Mouse (Mus musculus) MEL (cell line): ENCODE measurements at regions not wholly inside any gene's neighbourhood (a gene's known extent, or its start where the extent isn't known, plus 50 kb on each side); places are given as distances from the start of the nearest gene placed in this dataset.

Experiments
- CTCF ChIP-seq, 3 experiments: IDR thresholded peaks in 2 of 3; conservative IDR thresholded peaks in 1 of 3; 2 replicates each; pipeline ENCODE4 v1.5.1; 2011 to 2012; ENCODE audit warnings: low read length in 3 of 3, low read depth in 2 of 3, mild to moderate bottlenecking in 2 of 3, improper control_type of control experiment in 1 of 3, inconsistent platforms in 1 of 3, mixed read lengths in 1 of 3, moderate library complexity in 1 of 3; ENCODE audit not compliant: control insufficient read depth in 1 of 3, insufficient read depth in 1 of 3, poor library complexity in 1 of 3, severe bottlenecking in 1 of 3
- POLR2A ChIP-seq, 2 experiments: IDR thresholded peaks; 2 replicates each; pipeline ENCODE4 v1.6.1; 2011 to 2012; ENCODE audit warnings: low read length in 2 of 2, mild to moderate bottlenecking in 2 of 2, control low read depth in 1 of 2, improper control_type of control experiment in 1 of 2, low read depth in 1 of 2, moderate library complexity in 1 of 2; ENCODE audit not compliant: control insufficient read depth in 1 of 2, insufficient read depth in 1 of 2, poor library complexity in 1 of 2

- TF ChIP-seq POLR2A (IDR thresholded peaks at IDR 0.05; ENCODE audit: control insufficient read depth in 1 of 2, insufficient read depth in 1 of 2, low read depth in 1 of 2, low read length in 2 of 2, poor library complexity in 1 of 2) = no peak
- no peak for TF ChIP-seq CTCF (IDR thresholded peaks at IDR 0.05 in 2 of 3, conservative IDR thresholded peaks at IDR 0.05 in 1 of 3; ENCODE audit: control insufficient read depth in 1 of 3, insufficient read depth in 1 of 3, low read depth in 2 of 3, low read length in 3 of 3, poor library complexity in 1 of 3, severe bottlenecking in 1 of 3)
Measured at GRCm38 (mm10) chr13:99088285-99088684, 96.3 kb upstream of the Zfp366 start.
